Mouse (Mus musculus) spleen, adult 2 months (tissue): ENCODE results near the gene Nxph3. TPM values are rescaled to one million over a fixed set of nuclear protein-coding genes. Genes with fewer than 3 reads are reported as not detected.

Source experiments
- DNase-seq, 2 experiments: peaks; one replicate each; pipeline versions ENCODE4 v3.0.0 to v3.0.0-alpha.2; 2012 to 2021; ENCODE audit warnings: low spot score in 2 of 2, low read depth in 1 of 2
- H3K27ac ChIP-seq: fragments of 200-500 bp; 2 replicates; pipeline ENCODE4 v1.5.1; 2012; ENCODE audit warnings: low read length, inconsistent platforms; ENCODE audit not compliant: insufficient read depth
- H3K27me3 ChIP-seq: fragments of 200-500 bp; 2 replicates; pipeline ENCODE4 v1.6.1; 2012; ENCODE audit warnings: mild to moderate bottlenecking, moderate library complexity, low read length, inconsistent platforms; ENCODE audit not compliant: control insufficient read depth, insufficient read depth
- H3K36me3 ChIP-seq: fragments of 200-500 bp; 2 replicates; pipeline ENCODE4 v1.6.1; 2012; ENCODE audit warnings: mild to moderate bottlenecking, low read length, inconsistent platforms; ENCODE audit not compliant: control insufficient read depth, insufficient read depth
- H3K4me1 ChIP-seq: fragments of 200-500 bp; 2 replicates; pipeline ENCODE4 v1.6.1; 2011; ENCODE audit warnings: inconsistent platforms; ENCODE audit not compliant: control insufficient read depth, insufficient read depth, insufficient read length
- H3K4me3 ChIP-seq: fragments of 200-500 bp; 2 replicates; pipeline ENCODE4 v1.5.1; 2011; ENCODE audit warnings: mild to moderate bottlenecking, inconsistent platforms; ENCODE audit not compliant: insufficient read depth, insufficient read length; ENCODE audit errors: extremely low read depth
- CTCF ChIP-seq: fragments of 200-500 bp; IDR thresholded peaks from 2 replicates; pipeline ENCODE4 v1.5.1; 2011; ENCODE audit warnings: mild to moderate bottlenecking, inconsistent platforms; ENCODE audit not compliant: insufficient read depth, insufficient read length, insufficient replicate concordance; ENCODE audit errors: extremely low read depth
- POLR2A ChIP-seq: fragments of 200-500 bp; IDR thresholded peaks from 2 replicates; pipeline ENCODE4 v1.6.1; 2011; ENCODE audit warnings: low read depth, low read length, inconsistent platforms
- WGBS: fragments of 180-500 bp; shearing (Covaris S2); methylation state at CpG from one replicate; pipeline ENCODE4 v1.1.7; 2018; 5-methylcytosine and 5-hydroxymethylcytosine counted together
- polyA plus RNA-seq: library from polyadenylated mRNA; depleted of rRNA; stranded (reverse); fragments of >200 nt; gene quantifications from 2 replicates; pipeline ENCODE4 v1.2.3, GENCODE M21; 2012

The Nxph3 gene
- polyA plus RNA-seq, 1 experiment, result 0.54 TPM

GRCm38 (mm10) chr11:95517162-95517561 lies 2.8 kb upstream of the Nxph3 start:
- TF ChIP-seq CTCF, result no peak
- no peak for TF ChIP-seq POLR2A
- Histone ChIP-seq H3K27ac (no peak overlapping the region), H3K4me3 (no peak overlapping the region), H3K27me3 (peaks cover 21% of the 10 kb centered on the region), H3K36me3 (no peaks in the 10 kb centered on the region), H3K4me1 (peaks cover 15% of the 10 kb centered on the region)
- no peak for DNase-seq
- WGBS, result 73% methylated on average over 6 of the region's 6 CpGs

- 35% methylated on average over 5 of the region's 5 CpGs for WGBS
- Histone ChIP-seq H3K27me3 (peaks cover 22% of the 10 kb centered on the region), H3K4me1 (peaks cover 13% of the 10 kb centered on the region), H3K36me3 (no peaks in the 10 kb centered on the region), H3K27ac (no peak overlapping the region), H3K4me3 (no peak overlapping the region)
- TF ChIP-seq POLR2A, result no peak
- TF ChIP-seq CTCF, result no peak
- no peak for DNase-seq
These were observed 2.1 kb upstream of the Nxph3 start for GRCm38 (mm10) chr11:95516491-95516911.

- TF ChIP-seq POLR2A (no peak), CTCF (no peak)
- Histone ChIP-seq H3K4me3 (no peak overlapping the region), H3K36me3 (no peaks in the 10 kb centered on the region), H3K27ac (no peak overlapping the region), H3K27me3 (peaks cover 22% of the 10 kb centered on the region), H3K4me1 (peaks cover 11% of the 10 kb centered on the region)
- no peak for DNase-seq
- WGBS, result 73% methylated on average over 17 of the region's 17 CpGs
These were observed 1.3 kb upstream of the Nxph3 start for GRCm38 (mm10) chr11:95515376-95516323.

DNA sequence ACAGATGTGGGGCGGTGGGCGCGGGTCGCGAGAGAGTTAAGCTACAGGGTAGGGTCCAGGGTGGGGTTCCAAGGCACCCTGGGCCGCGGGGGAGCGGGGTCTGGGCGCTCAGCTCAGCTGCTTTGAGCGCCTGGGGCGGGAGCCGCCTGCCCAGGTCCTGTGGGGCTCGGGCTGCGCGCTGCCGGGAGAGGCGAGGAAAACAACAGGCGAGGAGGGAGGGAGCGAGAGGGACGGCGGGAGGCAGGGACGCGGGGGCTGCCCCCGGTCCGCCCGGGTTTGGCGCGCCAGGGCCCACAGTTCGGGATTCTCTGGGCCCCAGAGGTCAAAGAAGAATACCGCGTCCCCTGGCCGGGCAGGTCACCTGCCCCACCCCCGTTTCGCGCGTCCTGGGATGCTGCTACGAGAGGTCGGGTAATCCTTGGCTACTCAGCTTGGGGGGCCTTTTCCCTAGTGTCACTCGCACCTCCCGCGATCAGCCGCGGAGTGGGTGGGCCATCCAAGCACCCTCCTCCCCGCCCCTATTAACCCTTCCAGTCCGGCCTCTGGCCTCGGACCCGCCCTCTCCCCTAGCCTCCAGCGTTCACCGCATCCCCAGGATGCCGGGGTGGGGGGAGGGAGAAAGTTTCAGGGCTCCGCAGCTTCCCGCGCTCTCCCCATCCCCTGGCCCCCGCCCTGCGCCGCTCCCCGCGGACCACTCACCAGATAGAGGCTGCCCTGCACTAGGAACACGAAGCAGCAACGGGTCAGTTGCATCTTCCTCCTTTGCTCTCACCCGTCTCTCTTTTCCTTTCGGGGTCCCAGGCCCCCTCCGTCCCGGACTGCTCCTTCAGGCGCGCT lies 691 bp downstream of the Nxph3 start:
- no peak for TF ChIP-seq POLR2A
- no peak for TF ChIP-seq CTCF

DNA sequence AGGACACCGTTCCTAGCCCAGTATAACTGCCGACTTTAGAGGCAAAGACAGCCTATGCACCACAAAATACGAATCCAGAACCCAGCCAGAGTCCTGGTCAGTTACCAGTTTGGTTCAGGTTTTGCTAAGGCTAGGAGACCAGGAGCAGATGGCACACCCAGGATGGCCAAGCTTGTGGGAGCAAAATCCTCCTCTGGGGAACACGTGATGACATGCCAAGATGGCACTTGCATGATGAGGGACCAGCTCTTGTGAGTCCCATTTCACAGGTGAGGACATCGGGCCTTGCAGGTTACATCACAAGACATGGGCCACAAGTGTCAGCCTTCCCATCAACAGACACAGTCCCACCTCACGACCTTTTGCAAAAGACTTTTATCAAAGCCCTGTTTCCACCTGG lies 2.0 kb downstream of the Nxph3 start:
- whole genome bisulfite sequencing, result 71% methylated on average over 6 of the region's 6 CpGs

More for the DNA sequence above, 691 bp downstream of the Nxph3 start:
- Histone ChIP-seq H3K36me3 (no peaks in the 10 kb centered on the region), H3K4me3 (peak overlapping the region; percentile 28; the same call in 1 of the 2 replicates), H3K27me3 (peaks cover 22% of the 10 kb centered on the region), H3K4me1 (peaks cover 11% of the 10 kb centered on the region), H3K27ac (no peak overlapping the region)
- no peak for DNase-seq
- 4% methylated on average over 57 of the region's 66 CpGs for WGBS

DNA sequence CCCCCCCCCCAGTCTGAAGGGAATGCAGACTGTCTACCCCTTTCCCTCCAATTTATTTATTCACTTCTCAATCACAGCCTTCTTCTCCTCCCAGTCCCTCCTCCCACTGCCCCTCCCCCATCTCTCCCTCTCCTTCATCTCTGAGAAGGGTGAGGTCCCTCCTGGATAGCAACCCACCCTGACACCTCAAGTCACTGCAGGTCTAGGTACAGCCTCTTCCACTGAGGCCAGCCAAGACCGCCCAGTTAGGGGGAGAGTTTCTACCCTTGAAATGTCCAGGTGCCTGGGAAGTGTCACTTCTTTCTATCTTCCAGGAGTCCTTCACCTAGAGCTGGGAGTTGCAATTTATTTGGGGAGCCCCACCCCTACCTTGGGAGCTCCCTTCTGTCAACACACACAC lies 2.5 kb downstream of the Nxph3 start:
- H3K36me3 ChIP-seq, result no peaks in the 10 kb centered on the region
- no peak overlapping the region for H3K4me3 ChIP-seq
- WGBS, result 74% methylated on average over 1 of the region's 1 CpGs
- H3K27ac ChIP-seq, result no peak overlapping the region
- H3K4me1 ChIP-seq, result peaks cover 11% of the 10 kb centered on the region
- TF ChIP-seq CTCF, result no peak
- no peak for TF ChIP-seq POLR2A
- DNase-seq, result no peak
- H3K27me3 ChIP-seq, result peaks cover 22% of the 10 kb centered on the region

More for the DNA sequence above, 2.0 kb downstream of the Nxph3 start:
- TF ChIP-seq CTCF, result no peak
- no peak for TF ChIP-seq POLR2A
- Histone ChIP-seq H3K27me3 (peaks cover 22% of the 10 kb centered on the region), H3K4me3 (no peak overlapping the region), H3K36me3 (no peaks in the 10 kb centered on the region), H3K27ac (no peak overlapping the region), H3K4me1 (peaks cover 11% of the 10 kb centered on the region)
- DNase-seq, result no peak
